Mouse (Mus musculus) intestine, postnatal 0 days (tissue): ENCODE results near the gene Chrng. TPM values are rescaled to one million over a fixed set of nuclear protein-coding genes. Genes with fewer than 3 reads are reported as not detected.

Experiments
- ATAC-seq: fragments of 200-750 bp; cut with Nextera tagmentation; 2 replicates; pipeline ENCODE4 v1.8.0; 2017; ENCODE audit warnings: mild to moderate bottlenecking, moderate TSS enrichment, moderate library complexity
- H3K27ac ChIP-seq: fragments of 300-500 bp; sonication (generic); 2 replicates; pipeline ENCODE4 v1.5.1; 2014; ENCODE audit warnings: mild to moderate bottlenecking, low read depth, low read length, moderate library complexity
- H3K27me3 ChIP-seq: fragments of 300-500 bp; sonication (generic); replicated peaks from 2 replicates; pipeline ENCODE4 v1.6.1; 2014; ENCODE audit warnings: low read length, mixed read lengths; ENCODE audit not compliant: control insufficient read depth, insufficient read depth
- H3K36me3 ChIP-seq: fragments of 300-500 bp; sonication (generic); 2 replicates; pipeline ENCODE4 v1.6.1; 2014; ENCODE audit warnings: mild to moderate bottlenecking, moderate library complexity; ENCODE audit not compliant: control insufficient read depth, insufficient read depth
- H3K4me1 ChIP-seq: fragments of 300-500 bp; sonication (generic); replicated peaks from 2 replicates; pipeline ENCODE4 v1.6.1; 2014; ENCODE audit warnings: antibody characterized with exemption, low read length, mixed read lengths; ENCODE audit not compliant: control insufficient read depth, insufficient read depth
- H3K4me2 ChIP-seq: fragments of 300-500 bp; sonication (generic); replicated peaks from 2 replicates; pipeline ENCODE4 v1.6.1; 2014; ENCODE audit warnings: low read depth, mild to moderate bottlenecking, moderate library complexity
- H3K4me3 ChIP-seq: fragments of 300-500 bp; sonication (generic); 2 replicates; pipeline ENCODE4 v1.5.1; 2014; ENCODE audit warnings: low read depth, low read length
- H3K9ac ChIP-seq: fragments of 300-500 bp; sonication (generic); 2 replicates; pipeline ENCODE4 v1.6.1; 2014; ENCODE audit warnings: mild to moderate bottlenecking, low read depth, low read length
- H3K9me3 ChIP-seq: fragments of 300-500 bp; sonication (generic); 2 replicates; pipeline ENCODE4 v1.6.1; 2016; ENCODE audit warnings: mixed run types; ENCODE audit not compliant: control insufficient read depth
- CTCF ChIP-seq: sonication (generic); IDR thresholded peaks from 2 replicates; pipeline ENCODE4 v1.5.1; 2016; ENCODE audit warnings: low read depth, mild to moderate bottlenecking, control low read depth, antibody characterized with exemption, moderate library complexity
- WGBS: fragments of 180-500 bp; shearing (Covaris S2); extraction: QIAGEN DNeasy Blood & Tissue Kit; methylation state at CpG from one replicate; pipeline ENCODE4 v1.1.7; 2014; 5-methylcytosine and 5-hydroxymethylcytosine counted together
- polyA plus RNA-seq: library from polyadenylated mRNA; unstranded; fragments of >200 nt; fragmentation: Nextera tagmentation; extraction: Ambion mirVana; gene quantifications from 2 replicates; pipeline ENCODE4 v1.2.1, GENCODE M21; 2015

Chrng gene
- polyA plus RNA-seq, 1 experiment from 2014 or later, result not detected

GRCm38 (mm10) chr1:87205038-87205437 is 581 bp downstream of the Chrng start:
- WGBS, result 67% methylated on average over 6 of the region's 6 CpGs
- no peak for TF ChIP-seq CTCF
- Histone ChIP-seq H3K4me3 (no peak overlapping the region), H3K4me1 (no peaks in the 10 kb centered on the region), H3K9ac (no peak overlapping the region), H3K36me3 (no peaks in the 10 kb centered on the region), H3K4me2 (no peak overlapping the region), H3K27me3 (peaks cover 15% of the 10 kb centered on the region), H3K27ac (no peak overlapping the region), H3K9me3 (no peaks in the 10 kb centered on the region)
- no peak for ATAC-seq

- ATAC-seq, result no peak
- TF ChIP-seq CTCF, result no peak
Measured at GRCm38 (mm10) chr1:87205502-87205901, 1.0 kb downstream of the Chrng start.

GRCm38 (mm10) chr1:87206339-87206738 is 1.9 kb downstream of the Chrng start:
- Histone ChIP-seq H3K27ac (no peak overlapping the region), H3K4me2 (no peak overlapping the region), H3K36me3 (no peaks in the 10 kb centered on the region), H3K27me3 (peaks cover 15% of the 10 kb centered on the region), H3K4me1 (no peaks in the 10 kb centered on the region), H3K9ac (no peak overlapping the region), H3K9me3 (no peaks in the 10 kb centered on the region), H3K4me3 (no peak overlapping the region)
- ATAC-seq, result no peak
- WGBS, result 20% methylated on average over 17 of the region's 17 CpGs
- peak; percentile 58 for TF ChIP-seq CTCF

More at GRCm38 (mm10) chr1:87205502-87205901, 1.0 kb downstream of the Chrng start:
- Histone ChIP-seq H3K4me2 (no peak overlapping the region), H3K4me1 (no peaks in the 10 kb centered on the region), H3K27ac (no peak overlapping the region), H3K36me3 (no peaks in the 10 kb centered on the region), H3K27me3 (peaks cover 15% of the 10 kb centered on the region), H3K9me3 (no peaks in the 10 kb centered on the region), H3K4me3 (no peak overlapping the region), H3K9ac (no peak overlapping the region)
- 40% methylated on average over 3 of the region's 3 CpGs for WGBS

- Histone ChIP-seq H3K9me3 (no peaks in the 10 kb centered on the region), H3K4me3 (no peak overlapping the region), H3K9ac (no peak overlapping the region), H3K27me3 (peaks cover 10% of the 10 kb centered on the region), H3K36me3 (no peaks in the 10 kb centered on the region), H3K27ac (no peak overlapping the region), H3K4me1 (peaks cover 13% of the 10 kb centered on the region; the same call in 1 of the 2 replicates), H3K4me2 (no peak overlapping the region)
- no peak for TF ChIP-seq CTCF
- 88% methylated on average over 4 of the region's 4 CpGs for WGBS
- ATAC-seq, result no peak
Measured at GRCm38 (mm10) chr1:87211431-87211830, 7.0 kb downstream of the Chrng start.

- under 1% methylated on average over 89 of the region's 99 CpGs for WGBS
- Histone ChIP-seq H3K4me3 (peak within 1 kb of the TSS; percentile 90), H3K4me2 (peak within 1 kb of the TSS; percentile 81), H3K27me3 (no peaks in the 10 kb centered on the region), H3K4me1 (peaks cover 13% of the 10 kb centered on the region; the same call in 1 of the 2 replicates), H3K27ac (peak within 1 kb of the TSS; percentile 100), H3K9ac (peak within 1 kb of the TSS; percentile 97), H3K36me3 (no peaks in the 10 kb centered on the region; the same call in 1 of the 2 replicates), H3K9me3 (no peaks in the 10 kb centered on the region)
- TF ChIP-seq CTCF, result peak; percentile 26
- ATAC-seq, result peak; percentile 96
Measured at GRCm38 (mm10) chr1:87213735-87214704, 9.6 kb downstream of the Chrng start, which contains the start of gene Eif4e2. TSS of gene Eif4e2 (plus strand) at chr1:87213914.

GRCm38 (mm10) chr1:87214748-87215147 is 10.3 kb downstream of the Chrng start:
- H3K36me3 ChIP-seq, result peaks cover 3% of the 10 kb centered on the region
- peak overlapping the region; percentile 97 for H3K9ac ChIP-seq
- no peak for TF ChIP-seq CTCF
- WGBS, result 3% methylated on average over 4 of the region's 4 CpGs
- peak overlapping the region; percentile 90 for H3K4me3 ChIP-seq
- H3K4me2 ChIP-seq, result peak overlapping the region; percentile 81
- H3K27me3 ChIP-seq, result no peaks in the 10 kb centered on the region
- ATAC-seq, result no peak
- H3K9me3 ChIP-seq, result no peaks in the 10 kb centered on the region
- H3K27ac ChIP-seq, result peak overlapping the region; percentile 100
- H3K4me1 ChIP-seq, result peaks cover 13% of the 10 kb centered on the region; the same call in 1 of the 2 replicates
